Mouse (Mus musculus): Measurements from ENCODE around the gene Rsrp1.

The Rsrp1 gene

DNA sequence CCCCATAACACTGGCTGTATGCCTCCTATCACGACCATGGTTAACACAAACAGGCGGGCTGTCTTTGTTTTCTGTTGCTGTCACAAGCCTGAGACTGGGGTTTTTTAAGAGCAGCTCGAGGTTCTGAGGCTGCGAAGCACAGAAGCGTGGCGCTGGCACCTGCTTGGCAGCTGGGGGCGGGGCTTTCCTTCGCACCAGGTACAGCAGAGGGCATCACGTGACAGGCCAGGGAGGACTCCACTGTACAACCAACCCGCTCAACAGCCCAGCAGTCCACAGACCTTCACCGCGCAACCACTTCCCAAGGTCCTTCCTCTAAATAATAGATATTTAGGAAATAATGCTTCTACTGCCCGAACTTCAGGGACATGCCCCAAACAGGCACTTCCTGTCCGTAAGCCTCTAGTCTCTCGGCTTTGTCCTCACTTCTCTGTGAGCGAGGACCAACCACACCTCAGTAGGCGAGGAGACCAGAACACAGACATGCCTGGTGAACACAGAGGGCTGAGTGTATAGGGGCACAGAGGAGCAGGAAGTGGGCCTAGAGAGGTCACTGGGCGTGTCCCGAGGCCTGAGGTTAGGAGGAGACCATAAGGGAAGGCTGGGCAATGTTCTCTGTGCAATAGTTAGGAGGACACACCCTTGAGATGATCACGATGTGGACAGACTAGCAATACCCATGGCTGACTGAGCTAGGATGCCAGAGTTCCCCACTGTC lies 44.7 kb downstream of the Rsrp1 start:
- no peak for DNase-seq (ENCODE audit: low spot score)

DNA sequence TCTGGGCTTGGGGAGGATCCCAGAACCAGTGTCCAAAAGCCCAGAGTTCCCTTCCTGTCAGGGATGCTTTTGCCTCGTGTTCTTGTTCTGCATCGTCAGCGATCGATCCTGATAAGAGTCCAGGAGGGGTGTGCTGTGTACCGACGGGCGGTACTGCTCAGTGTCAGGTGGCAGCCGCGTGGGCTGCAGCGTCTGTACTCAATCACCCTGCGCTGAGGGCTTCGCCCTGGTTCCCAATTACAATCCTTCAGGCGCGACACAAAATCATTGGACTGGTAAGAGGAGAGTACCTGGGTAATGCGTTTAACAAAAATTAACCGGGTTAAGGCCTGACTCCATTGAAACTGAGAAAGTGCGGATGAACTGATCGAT lies 45.2 kb downstream of the Rsrp1 start:
- DNase-seq (ENCODE audit: low spot score), result no peak

DNA sequence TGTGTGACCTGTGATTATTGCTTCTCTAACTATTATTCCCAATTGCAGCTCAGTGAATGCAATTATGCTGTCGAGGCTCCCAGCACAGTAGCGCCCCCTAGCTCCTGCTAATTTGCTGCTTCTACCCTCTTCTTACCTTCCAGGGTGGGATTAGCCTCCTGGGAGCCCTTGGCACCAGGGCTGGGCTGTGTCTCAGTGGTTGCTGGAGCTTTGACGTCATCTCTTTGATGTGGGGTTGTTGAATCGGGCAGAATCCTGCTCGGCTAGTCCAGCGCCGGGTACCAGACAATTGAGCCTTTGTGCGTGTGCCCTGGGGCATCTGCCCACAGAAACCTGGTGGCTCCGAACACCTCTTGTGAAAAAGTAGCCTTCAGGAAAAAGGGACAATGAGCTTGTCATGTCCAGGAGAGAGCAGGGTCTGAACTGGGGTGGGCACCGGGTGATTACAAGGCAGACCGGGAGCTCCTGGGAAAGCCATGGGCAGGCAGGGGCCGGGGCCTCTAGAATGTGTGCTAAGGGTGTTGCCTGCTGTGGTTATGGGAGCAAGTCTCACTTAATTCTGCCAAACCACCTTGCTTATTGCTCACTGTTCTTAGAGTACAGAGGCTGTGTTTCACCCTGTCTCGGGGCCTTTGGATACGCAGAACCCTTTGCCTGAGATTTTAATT lies 52.0 kb downstream of the Rsrp1 start:
- DNase-seq (ENCODE audit: low spot score), result no peak

DNA sequence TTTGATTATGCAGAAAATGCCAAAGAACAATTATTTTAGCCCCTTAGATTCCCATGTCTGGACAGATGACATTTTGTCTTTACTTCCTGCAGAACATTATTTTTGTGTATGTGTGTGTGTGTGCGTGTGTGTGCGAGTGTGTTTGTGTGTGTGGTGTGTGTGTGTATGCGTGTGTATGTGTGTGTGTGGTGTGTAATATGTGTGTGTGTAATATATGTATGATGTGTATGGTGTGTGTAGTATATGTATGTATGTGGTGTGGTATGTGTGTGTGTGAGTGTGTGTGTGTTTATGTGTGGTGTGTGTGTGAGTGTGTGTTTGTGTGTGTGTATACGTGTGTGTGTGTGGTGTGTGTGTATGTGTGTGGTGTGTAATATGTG lies 52.5 kb downstream of the Rsrp1 start:
- no peak for DNase-seq (ENCODE audit: low spot score)
